Mouse (Mus musculus): ENCODE measurements around the gene Aim2. TPM values are rescaled to one million over a fixed set of nuclear protein-coding genes. Genes with fewer than 3 reads are reported as not detected.
A peak's percentile ranks its signal among the peaks of the same experiment; 100 is the strongest.

The Aim2 gene
- polyA plus RNA-seq, 1 experiment from 2014 or later: 2.4 TPM

DNA sequence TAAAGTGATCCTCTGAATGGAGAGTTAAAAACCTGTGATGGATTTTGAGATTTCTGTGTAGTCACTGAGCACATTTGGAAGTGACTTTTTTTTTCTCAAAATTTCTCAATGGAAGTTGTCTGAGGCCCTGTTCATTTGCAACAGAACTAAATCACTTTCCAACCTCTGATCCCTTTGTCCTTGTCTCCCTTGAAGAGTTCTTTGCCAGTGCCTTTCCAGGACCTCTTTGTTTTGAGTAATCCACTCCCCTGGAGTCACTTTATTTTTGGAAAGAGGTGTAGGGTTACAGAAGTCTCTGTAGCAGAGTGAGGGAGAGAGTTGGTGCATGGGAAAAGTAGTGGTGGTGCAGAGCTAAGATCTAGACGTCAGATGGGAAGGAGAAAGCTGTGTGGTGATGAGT lies 2.2 kb upstream of the Aim2 start:
- ATAC-seq (ENCODE audit: insufficient number of reproducible peaks, low FRiP score): no peak
- no peaks in the 10 kb centered on the region for H3K27me3 ChIP-seq (replicated peaks)
- H3K9ac ChIP-seq: no peak overlapping the region
- 0 out of 2 replicates have a peak overlapping the region, but pooled peaks have one; percentile 11 for H3K27ac ChIP-seq (ENCODE audit: poor library complexity, severe bottlenecking)
- WGBS: 16% methylated on average over 1 of the region's 1 CpGs
- H3K36me3 ChIP-seq: no peaks in the 10 kb centered on the region
- no peaks in the 10 kb centered on the region for H3K9me3 ChIP-seq (replicated peaks)
- H3K4me3 ChIP-seq: no peak overlapping the region
- H3K4me1 ChIP-seq (replicated peaks): peaks cover 14% of the 10 kb centered on the region
- no peak overlapping the region for H3K4me2 ChIP-seq

DNA sequence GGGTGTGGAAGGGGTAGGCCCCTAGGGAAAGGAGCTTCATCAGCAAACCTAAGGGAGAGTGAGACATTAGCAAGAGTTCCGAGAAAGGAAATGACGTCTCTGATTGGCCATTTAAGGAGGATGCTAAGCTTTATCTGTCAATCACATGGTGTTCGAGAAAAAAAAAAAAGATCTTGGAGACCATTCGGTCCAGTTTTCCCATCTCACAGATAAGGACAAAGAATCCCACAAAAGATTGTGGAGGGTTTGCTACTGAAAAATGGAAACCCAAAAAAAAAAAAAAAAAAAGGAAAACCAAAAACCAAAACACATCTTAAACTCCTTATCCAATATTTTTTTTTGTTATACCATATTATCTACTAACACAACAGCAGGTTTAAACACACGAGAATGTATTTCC lies 1.5 kb upstream of the Aim2 start:
- Histone ChIP-seq H3K9me3 (replicated peaks) (no peaks in the 10 kb centered on the region), H3K36me3 (no peaks in the 10 kb centered on the region), H3K4me3 (no peak overlapping the region), H3K9ac (no peak overlapping the region), H3K27me3 (replicated peaks) (no peaks in the 10 kb centered on the region), H3K4me2 (no peak overlapping the region), H3K4me1 (replicated peaks) (peaks cover 14% of the 10 kb centered on the region), H3K27ac (ENCODE audit: poor library complexity, severe bottlenecking) (no peak overlapping the region)
- WGBS: 58% methylated on average over 5 of the region's 5 CpGs
- ATAC-seq (ENCODE audit: insufficient number of reproducible peaks, low FRiP score): no peak

- peaks cover 14% of the 10 kb centered on the region for H3K4me1 ChIP-seq (replicated peaks)
- H3K9me3 ChIP-seq (replicated peaks): no peaks in the 10 kb centered on the region
- H3K9ac ChIP-seq: peak overlapping the region; percentile 60; the same call in 1 of the 2 replicates
- peak; percentile 75 for ATAC-seq (ENCODE audit: insufficient number of reproducible peaks, low FRiP score)
- H3K27ac ChIP-seq (ENCODE audit: poor library complexity, severe bottlenecking): no peak overlapping the region
- H3K4me3 ChIP-seq: peak overlapping the region; percentile 41
- peak overlapping the region; percentile 66 for H3K4me2 ChIP-seq
- no peaks in the 10 kb centered on the region for H3K27me3 ChIP-seq (replicated peaks)
- H3K36me3 ChIP-seq: no peaks in the 10 kb centered on the region
- WGBS: 4% methylated on average over 6 of the region's 6 CpGs
Observed at GRCm38 (mm10) chr1:173349946-173350345, 733 bp upstream of the Aim2 start.

DNA sequence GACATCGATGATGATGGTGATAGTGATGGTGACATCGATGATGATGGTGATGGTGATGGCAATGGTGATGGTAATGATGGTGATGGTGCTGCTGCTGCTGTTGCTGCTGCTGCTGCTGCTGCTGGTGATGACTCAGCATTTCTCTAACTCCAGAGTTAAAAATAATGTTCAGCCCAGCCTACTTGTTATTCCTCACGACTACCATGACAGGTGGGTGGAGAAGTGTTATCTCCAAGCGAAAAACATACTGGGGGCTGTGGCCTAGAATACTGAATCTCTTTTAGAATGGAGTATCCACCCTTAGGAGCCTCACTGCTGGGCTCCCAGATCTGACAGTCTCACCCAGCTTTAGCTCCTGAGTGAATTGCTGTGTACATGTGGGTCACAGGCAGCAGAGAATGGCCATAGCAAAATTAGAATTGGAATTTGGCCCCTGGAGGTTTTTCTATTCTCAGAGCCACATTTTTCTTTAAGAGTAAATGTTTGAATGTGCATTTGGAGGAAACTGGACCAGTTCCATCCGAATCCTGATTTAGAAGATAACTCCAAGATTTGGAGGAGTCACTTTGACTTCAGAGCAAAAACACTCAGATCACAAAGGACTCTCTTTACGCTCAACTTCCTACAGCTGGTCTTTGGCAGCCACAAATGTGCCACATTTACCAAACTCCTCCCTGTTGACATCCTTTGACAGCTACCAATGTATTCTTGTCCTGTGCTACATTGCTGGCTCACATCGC lies 4.6 kb downstream of the Aim2 start:
- 65% methylated on average over 7 of the region's 7 CpGs for WGBS
- H3K27ac ChIP-seq (ENCODE audit: poor library complexity, severe bottlenecking): no peak overlapping the region
- H3K4me3 ChIP-seq: no peak overlapping the region
- H3K4me1 ChIP-seq (replicated peaks): peaks cover 5% of the 10 kb centered on the region; the same call in 1 of the 2 replicates
- H3K36me3 ChIP-seq: no peaks in the 10 kb centered on the region
- H3K27me3 ChIP-seq (replicated peaks): no peaks in the 10 kb centered on the region
- no peaks in the 10 kb centered on the region for H3K9me3 ChIP-seq (replicated peaks)
- no peak overlapping the region for H3K9ac ChIP-seq
- ATAC-seq (ENCODE audit: insufficient number of reproducible peaks, low FRiP score): peak; percentile 70
- H3K4me2 ChIP-seq: no peak overlapping the region

- Histone ChIP-seq H3K27ac (ENCODE audit: poor library complexity, severe bottlenecking) (no peak overlapping the region), H3K36me3 (no peaks in the 10 kb centered on the region), H3K4me3 (no peak overlapping the region), H3K4me2 (no peak overlapping the region), H3K9ac (no peak overlapping the region), H3K9me3 (replicated peaks) (no peaks in the 10 kb centered on the region), H3K4me1 (replicated peaks) (peaks cover 5% of the 10 kb centered on the region; the same call in 1 of the 2 replicates), H3K27me3 (replicated peaks) (no peaks in the 10 kb centered on the region)
- WGBS: 82% methylated on average over 2 of the region's 2 CpGs
- no peak for ATAC-seq (ENCODE audit: insufficient number of reproducible peaks, low FRiP score)
Observed at GRCm38 (mm10) chr1:173356699-173357098, 6.0 kb downstream of the Aim2 start.

DNA sequence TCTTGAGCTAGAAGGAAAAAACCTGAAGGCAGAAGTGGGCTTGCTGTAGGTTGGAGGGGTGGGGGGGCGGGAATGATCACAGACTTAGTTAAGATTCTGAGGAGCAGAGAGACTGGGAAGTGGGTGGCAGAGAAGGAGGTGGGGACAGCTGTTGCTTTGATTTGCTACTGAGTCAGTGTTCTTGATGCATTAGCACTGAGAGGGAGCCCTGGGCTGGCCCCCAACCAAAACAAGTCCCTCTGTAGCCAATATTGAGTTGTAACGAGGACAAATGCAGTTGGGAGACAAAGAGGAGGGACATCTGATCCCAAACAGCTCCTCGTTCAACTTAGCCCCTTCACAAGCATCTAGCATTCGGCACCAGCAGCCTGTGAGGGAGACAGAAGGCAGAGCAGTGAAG lies 7.1 kb downstream of the Aim2 start:
- H3K4me1 ChIP-seq (replicated peaks): peaks cover 5% of the 10 kb centered on the region; the same call in 1 of the 2 replicates
- no peak overlapping the region for H3K9ac ChIP-seq
- no peaks in the 10 kb centered on the region for H3K36me3 ChIP-seq
- no peaks in the 10 kb centered on the region for H3K27me3 ChIP-seq (replicated peaks)
- H3K4me3 ChIP-seq: no peak overlapping the region
- no peaks in the 10 kb centered on the region for H3K9me3 ChIP-seq (replicated peaks)
- no peak for ATAC-seq (ENCODE audit: insufficient number of reproducible peaks, low FRiP score)
- no peak overlapping the region for H3K4me2 ChIP-seq
- 42% methylated on average over 4 of the region's 4 CpGs for WGBS
- no peak overlapping the region for H3K27ac ChIP-seq (ENCODE audit: poor library complexity, severe bottlenecking)

DNA sequence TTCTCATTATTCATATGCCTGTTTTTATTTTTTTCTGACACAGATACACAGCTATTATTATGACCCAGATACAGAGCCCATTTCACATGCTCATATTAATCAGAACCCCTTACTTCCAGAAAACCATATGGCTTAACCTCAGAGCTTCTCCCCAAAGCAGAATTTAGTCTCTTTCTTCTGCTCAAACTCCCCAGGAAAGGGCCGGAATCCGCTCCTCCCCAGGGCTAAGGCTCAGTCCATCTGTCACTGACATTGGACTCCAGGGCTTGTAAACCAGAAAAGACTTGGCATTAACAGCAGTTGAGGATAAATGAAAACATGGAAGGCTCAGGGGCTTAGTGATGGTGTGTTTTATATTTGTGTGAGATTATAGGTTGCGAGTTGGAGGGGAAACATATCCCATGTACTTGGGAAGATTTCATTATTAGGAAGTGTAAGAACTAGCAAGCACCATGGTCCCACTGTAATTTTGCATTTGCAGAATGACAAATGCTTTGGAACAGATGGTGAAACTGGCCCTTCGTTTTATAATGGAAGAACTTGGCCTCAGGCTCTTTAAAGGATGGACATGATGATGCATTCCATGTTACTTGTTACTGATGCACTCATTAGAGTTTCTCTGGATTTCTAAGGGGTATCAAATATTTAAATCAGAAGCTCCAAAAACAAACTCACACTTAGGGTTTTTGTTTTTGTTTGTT lies 9.1 kb downstream of the Aim2 start:
- 69% methylated on average over 4 of the region's 4 CpGs for WGBS
- no peak for ATAC-seq (ENCODE audit: insufficient number of reproducible peaks, low FRiP score)
- no peak overlapping the region for H3K9ac ChIP-seq
- no peak overlapping the region for H3K4me3 ChIP-seq
- no peaks in the 10 kb centered on the region for H3K9me3 ChIP-seq (replicated peaks)
- H3K4me2 ChIP-seq: no peak overlapping the region
- H3K27me3 ChIP-seq (replicated peaks): no peaks in the 10 kb centered on the region
- H3K36me3 ChIP-seq: no peaks in the 10 kb centered on the region
- peaks cover 5% of the 10 kb centered on the region; the same call in 1 of the 2 replicates for H3K4me1 ChIP-seq (replicated peaks)
- no peak overlapping the region for H3K27ac ChIP-seq (ENCODE audit: poor library complexity, severe bottlenecking)

DNA sequence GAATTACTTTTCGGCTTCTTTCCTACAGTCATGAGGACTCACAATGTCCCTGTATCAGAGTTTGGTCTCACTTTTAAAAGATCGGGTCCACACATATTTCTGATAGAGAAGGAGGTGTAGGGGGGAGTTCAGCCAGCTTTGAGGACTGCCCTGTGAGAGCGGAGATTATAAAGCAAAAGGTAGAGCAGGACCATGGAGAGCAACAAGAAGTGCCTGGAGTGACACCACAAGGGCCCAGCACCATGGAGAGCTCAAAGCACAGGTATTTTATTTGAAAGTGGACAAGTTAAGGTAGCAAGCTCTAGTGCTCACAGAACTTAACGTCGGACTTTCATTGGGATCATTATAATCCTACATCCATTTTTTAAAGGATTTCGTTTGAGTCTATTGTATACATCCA lies 11.0 kb downstream of the Aim2 start:
- H3K9me3 ChIP-seq (replicated peaks): no peaks in the 10 kb centered on the region
- ATAC-seq (ENCODE audit: insufficient number of reproducible peaks, low FRiP score): no peak
- no peaks in the 10 kb centered on the region for H3K36me3 ChIP-seq
- H3K4me2 ChIP-seq: no peak overlapping the region
- no peak overlapping the region for H3K9ac ChIP-seq
- 24% methylated on average over 6 of the region's 6 CpGs for WGBS
- peaks cover 9% of the 10 kb centered on the region for H3K4me1 ChIP-seq (replicated peaks)
- no peak overlapping the region for H3K4me3 ChIP-seq
- H3K27ac ChIP-seq (ENCODE audit: poor library complexity, severe bottlenecking): no peak overlapping the region
- peaks cover 15% of the 10 kb centered on the region for H3K27me3 ChIP-seq (replicated peaks)

- no peak for ATAC-seq (ENCODE audit: insufficient number of reproducible peaks, low FRiP score)
- H3K9ac ChIP-seq: no peak overlapping the region
- 81% methylated on average over 2 of the region's 2 CpGs for WGBS
Observed at GRCm38 (mm10) chr1:173363436-173363835, 12.8 kb downstream of the Aim2 start.

GRCm38 (mm10) chr1:173364125-173364800 lies 13.6 kb downstream of the Aim2 start:
- H3K4me3 ChIP-seq: no peak overlapping the region
- WGBS: 70% methylated on average over 4 of the region's 4 CpGs
- no peaks in the 10 kb centered on the region for H3K36me3 ChIP-seq
- no peaks in the 10 kb centered on the region for H3K9me3 ChIP-seq (replicated peaks)
- no peak for ATAC-seq (ENCODE audit: insufficient number of reproducible peaks, low FRiP score)
- peaks cover 38% of the 10 kb centered on the region for H3K27me3 ChIP-seq (replicated peaks)
- H3K9ac ChIP-seq: no peak overlapping the region
- H3K4me1 ChIP-seq (replicated peaks): peaks cover 22% of the 10 kb centered on the region
- no peak overlapping the region for H3K4me2 ChIP-seq
- H3K27ac ChIP-seq (ENCODE audit: poor library complexity, severe bottlenecking): no peak overlapping the region

More at GRCm38 (mm10) chr1:173363436-173363835, 12.8 kb downstream of the Aim2 start:
- no peak overlapping the region for H3K4me2 ChIP-seq
- no peaks in the 10 kb centered on the region for H3K36me3 ChIP-seq
- no peak overlapping the region for H3K4me3 ChIP-seq
- H3K27me3 ChIP-seq (replicated peaks): peaks cover 32% of the 10 kb centered on the region
- H3K9me3 ChIP-seq (replicated peaks): no peaks in the 10 kb centered on the region
- H3K4me1 ChIP-seq (replicated peaks): peaks cover 22% of the 10 kb centered on the region
- no peak overlapping the region for H3K27ac ChIP-seq (ENCODE audit: poor library complexity, severe bottlenecking)

- H3K9me3 ChIP-seq (replicated peaks): no peaks in the 10 kb centered on the region
- H3K4me1 ChIP-seq (replicated peaks): peaks cover 22% of the 10 kb centered on the region
- no peaks in the 10 kb centered on the region for H3K36me3 ChIP-seq
- ATAC-seq (ENCODE audit: insufficient number of reproducible peaks, low FRiP score): 0 out of 2 replicates have a peak, but pooled peaks have one; percentile 52
- peak overlapping the region; percentile 49; the same call in 1 of the 2 replicates for H3K4me3 ChIP-seq
- H3K9ac ChIP-seq: no peak overlapping the region
- no peak overlapping the region for H3K27ac ChIP-seq (ENCODE audit: poor library complexity, severe bottlenecking)
- peak overlapping the region; percentile 77 for H3K4me2 ChIP-seq
- H3K27me3 ChIP-seq (replicated peaks): peaks cover 52% of the 10 kb centered on the region
- WGBS: 2% methylated on average over 13 of the region's 13 CpGs
Observed at GRCm38 (mm10) chr1:173365970-173366409, 15.3 kb downstream of the Aim2 start.

All from heart, embryonic 12.5 days (tissue).